Mouse (Mus musculus): Measurements from ENCODE around the gene Pomgnt2.

Pomgnt2 gene

DNA sequence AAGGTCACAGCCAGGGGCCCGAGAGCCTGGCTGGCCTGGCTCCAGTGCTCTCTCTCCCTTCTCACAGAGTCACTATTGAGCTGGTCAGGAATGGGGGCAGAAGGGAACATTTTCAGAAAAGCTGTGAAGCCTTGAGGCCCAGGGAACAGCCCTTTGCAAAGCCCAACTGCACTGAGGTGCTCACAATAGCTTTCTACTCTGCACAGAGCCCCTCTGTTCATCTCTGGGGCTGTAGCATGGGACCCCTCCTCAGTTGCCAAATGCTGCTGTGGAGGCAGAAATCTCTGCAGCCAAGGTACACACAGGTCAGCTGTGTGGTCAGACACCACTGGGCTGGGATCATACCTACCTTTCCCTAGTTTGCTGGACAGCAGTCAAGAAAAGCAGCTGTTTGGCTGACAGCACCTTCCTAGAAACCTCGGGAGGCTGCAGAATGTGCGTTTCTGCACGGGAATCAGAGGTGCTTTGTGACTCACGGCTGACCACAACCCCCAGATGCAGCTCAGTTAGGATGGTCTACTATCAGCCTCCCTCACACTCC is 27.0 kb downstream of the Pomgnt2 start:
- DNase-seq (ENCODE audit: low spot score) = no peak

DNA sequence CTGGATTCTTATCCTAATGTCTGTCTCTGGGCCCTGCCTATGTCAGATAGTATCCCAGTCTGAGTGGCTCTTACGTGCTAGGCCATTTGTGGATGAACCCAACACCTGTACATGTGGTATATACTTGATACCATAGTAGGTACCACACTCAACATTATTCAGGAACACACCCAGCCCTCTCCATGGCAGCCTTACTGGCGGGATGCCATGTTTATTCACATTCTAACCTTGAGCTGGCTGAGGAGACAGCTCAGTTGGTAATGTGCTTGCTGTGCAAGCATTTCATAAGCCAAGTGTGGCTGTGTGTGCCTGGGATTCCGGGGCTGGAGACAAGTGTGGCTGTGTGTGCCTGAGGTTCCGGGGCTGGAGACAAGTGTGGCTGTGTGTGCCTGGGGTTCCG is 28.7 kb downstream of the Pomgnt2 start:
- DNase-seq (ENCODE audit: low spot score) = no peak

DNA sequence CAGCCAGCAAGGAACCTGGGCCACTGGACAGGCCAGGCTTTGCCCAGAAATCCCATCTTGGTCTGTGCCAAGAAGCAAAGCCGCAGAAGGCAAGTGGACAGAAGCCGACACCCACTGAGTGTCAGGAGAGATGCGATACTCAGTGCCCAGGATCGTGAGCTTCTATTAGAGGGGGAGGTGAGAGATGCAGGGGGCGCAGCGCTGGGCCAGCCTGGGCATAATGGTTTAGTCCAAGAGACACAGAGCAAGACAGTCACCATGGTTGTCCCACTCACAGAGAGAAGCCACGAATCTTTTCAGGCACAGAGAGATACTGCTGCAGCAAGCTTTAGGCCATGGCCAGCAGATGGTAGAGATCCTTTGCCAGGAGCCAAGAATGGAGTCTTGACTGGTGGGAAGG is 32.0 kb downstream of the Pomgnt2 start:
- DNase-seq (ENCODE audit: low spot score) = no peak

DNA sequence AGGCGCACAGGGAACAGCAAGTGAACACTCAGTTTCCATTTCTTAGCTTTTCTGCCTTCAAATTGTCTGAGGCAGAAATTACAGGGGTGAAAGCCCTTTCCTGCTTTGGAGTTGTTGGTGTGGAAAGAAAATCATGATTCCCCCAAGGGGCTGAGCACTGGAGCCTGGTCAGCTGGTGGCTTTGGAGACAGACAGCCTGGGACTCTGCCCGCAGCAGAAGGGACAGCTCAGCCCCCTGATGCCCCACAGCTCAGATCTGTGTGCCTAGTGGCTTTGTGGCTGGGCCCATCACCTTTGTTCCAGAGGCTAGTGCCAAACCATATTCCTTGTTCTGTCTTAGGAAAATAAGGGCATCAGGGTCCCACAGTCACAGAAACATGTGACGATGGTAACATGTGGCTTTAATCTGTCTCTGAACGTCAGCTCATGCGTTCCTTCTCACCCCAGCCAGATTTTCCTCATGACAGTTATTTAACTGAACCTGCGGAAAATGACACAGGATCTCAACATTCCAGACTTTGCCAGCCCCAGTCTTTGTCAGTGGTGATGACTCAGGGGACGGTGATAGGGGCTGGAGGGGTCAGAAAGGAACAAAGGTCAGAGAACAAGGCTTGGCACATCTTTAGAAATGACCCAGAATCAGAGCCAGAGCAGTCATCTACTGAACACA is 36.8 kb downstream of the Pomgnt2 start:
- DNase-seq (ENCODE audit: low spot score) = no peak

DNA sequence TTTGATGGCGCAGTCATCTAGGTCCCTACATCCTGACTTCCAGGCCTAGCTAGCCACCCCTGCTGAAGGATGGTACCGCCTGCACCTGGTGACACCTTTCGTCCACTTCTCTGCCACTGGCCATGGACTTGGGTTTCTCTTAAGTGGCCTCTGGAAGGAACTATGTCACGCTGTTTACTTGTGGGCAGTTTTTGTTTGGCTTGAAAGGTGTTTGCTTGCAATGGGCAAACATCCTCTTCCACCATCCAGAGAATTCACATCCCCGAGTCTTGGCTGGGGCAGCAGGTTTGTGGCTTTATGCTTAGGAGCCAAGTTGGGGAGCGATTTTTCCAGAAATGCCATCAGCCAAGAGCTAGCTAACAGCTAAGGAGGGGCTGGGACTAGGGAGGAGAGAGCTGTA is 44.3 kb downstream of the Pomgnt2 start:
- no peak for DNase-seq (ENCODE audit: low spot score)

DNA sequence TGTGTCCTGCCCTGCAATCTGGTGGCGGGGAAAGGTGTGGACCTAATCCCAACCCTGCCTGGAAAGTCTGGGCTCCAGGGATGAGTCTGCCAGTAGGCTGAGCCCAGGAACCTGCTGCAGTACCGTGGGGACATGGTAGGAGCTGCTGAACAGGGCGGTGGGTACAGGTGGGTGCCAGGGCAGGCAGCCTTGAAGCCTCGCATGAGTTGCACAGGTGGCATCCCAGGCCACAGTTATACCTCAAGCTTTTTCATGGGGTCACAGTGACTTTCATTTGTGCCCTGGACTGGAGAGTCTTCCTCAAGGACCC is 45.8 kb downstream of the Pomgnt2 start:
- DNase-seq (ENCODE audit: low spot score) = no peak

- no peak for DNase-seq (ENCODE audit: low spot score)
Measured at GRCm38 (mm10) chr9:121950418-121951113, 46.3 kb downstream of the Pomgnt2 start, which contains the start of gene Fam198a. TSS of gene Fam198a (plus strand) at chr9:121950988.

DNA sequence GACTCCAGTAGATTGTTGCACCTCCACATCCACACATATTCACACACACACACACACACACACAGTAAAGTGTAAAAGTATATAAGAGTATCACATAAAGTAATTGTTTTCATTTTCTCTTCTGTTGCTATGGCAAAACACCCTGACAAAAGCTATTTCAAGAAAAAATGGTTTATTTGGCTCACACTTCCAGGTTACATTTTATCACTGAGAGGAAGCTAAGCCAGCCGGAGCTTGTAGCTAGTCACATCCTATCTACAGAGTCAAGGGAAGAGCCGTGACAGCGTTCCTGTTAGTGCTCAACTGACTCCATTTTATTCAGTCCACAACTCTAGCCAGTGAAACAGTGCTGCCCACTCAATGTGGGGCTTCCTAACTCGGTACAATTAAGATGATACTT is 48.5 kb downstream of the Pomgnt2 start:
- no peak for DNase-seq (ENCODE audit: low spot score)

- DNase-seq (ENCODE audit: low spot score) = no peak
Measured at GRCm38 (mm10) chr9:121947784-121948183, 49.1 kb downstream of the Pomgnt2 start.

DNA sequence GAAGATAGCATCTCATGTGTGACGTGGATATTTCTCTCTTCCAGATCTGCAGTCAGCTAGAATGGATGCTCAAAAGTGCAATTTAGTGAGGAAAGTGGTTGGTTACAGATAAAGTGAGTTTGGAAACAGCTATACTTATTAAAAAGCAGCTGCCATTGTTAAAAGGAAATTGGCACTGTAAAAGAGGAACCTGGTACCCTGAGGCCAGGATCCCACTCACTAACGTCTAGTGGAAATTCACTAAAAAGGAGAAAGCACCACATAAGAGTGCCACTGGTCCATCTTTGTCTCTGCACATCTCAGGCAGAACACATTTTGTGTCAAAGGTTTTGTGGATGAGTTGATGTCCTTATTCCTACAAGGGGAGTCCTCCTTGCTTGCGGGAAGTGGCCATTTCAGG is 53.3 kb downstream of the Pomgnt2 start:
- no peak for DNase-seq (ENCODE audit: low spot score)

- DNase-seq (ENCODE audit: low spot score) = no peak
Measured at GRCm38 (mm10) chr9:121943005-121943404, 53.9 kb downstream of the Pomgnt2 start.

- no peak for DNase-seq (ENCODE audit: low spot score)
Measured at GRCm38 (mm10) chr9:121937944-121938355, 59.0 kb downstream of the Pomgnt2 start.

GRCm38 (mm10) chr9:121937451-121937864 is 59.5 kb downstream of the Pomgnt2 start:
- no peak for DNase-seq (ENCODE audit: low spot score)

DNA sequence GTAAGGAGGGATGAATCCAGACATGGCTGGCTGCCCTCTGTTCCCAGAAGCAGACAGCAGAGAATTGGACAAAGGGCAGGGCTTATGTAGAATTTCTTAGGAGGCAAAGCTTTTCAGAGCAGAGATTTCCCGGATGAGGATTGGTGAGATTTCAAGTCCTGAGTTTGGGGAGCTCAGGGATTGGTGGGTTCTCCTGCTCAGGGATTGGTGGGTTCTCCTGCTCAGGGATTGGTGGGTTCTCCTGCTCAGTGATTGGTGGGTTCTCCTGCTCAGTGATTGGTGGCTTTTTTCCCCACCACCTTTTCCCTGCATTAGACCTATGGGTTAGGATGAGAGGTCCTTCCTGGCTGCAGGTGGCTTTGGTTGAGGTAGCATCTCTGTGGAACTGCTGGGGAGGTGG is 60.0 kb downstream of the Pomgnt2 start:
- DNase-seq (ENCODE audit: low spot score) = no peak

DNA sequence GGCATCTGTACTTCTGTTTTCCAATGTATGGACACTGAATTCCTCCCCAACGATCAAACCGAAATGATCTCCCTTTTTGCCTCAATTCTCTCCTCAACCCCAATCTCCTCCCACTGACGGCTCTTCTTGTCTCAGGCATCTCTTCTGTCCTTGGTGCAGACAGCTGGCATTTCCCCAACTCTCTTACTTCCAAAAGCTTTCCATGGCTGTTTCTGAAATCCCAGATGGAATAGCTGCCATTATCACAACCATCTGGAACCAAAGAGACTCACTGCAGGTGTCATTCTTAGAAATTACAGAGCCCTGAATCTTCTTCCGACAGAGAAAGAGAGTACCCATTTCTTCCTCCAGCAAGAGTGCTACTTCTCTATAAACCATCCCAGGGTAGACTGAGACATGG is 62.1 kb downstream of the Pomgnt2 start:
- DNase-seq (ENCODE audit: low spot score) = no peak
